Mouse (Mus musculus): Measurements from ENCODE around the gene Pmepa1.
A peak's percentile ranks its signal among the peaks of the same experiment; 100 is the strongest.

The Pmepa1 gene

GRCm38 (mm10) chr2:173276409-173276808 lies at the start of gene Pmepa1:
Gene Pmepa1 (minus strand): TSS chr2:173276533.
- peak; percentile 92 for DNase-seq

- no peak for DNase-seq
Observed at GRCm38 (mm10) chr2:173321754-173322153, 45.4 kb upstream of the Pmepa1 start.

GRCm38 (mm10) chr2:173321194-173321593 lies 44.9 kb upstream of the Pmepa1 start:
- DNase-seq: no peak

DNA sequence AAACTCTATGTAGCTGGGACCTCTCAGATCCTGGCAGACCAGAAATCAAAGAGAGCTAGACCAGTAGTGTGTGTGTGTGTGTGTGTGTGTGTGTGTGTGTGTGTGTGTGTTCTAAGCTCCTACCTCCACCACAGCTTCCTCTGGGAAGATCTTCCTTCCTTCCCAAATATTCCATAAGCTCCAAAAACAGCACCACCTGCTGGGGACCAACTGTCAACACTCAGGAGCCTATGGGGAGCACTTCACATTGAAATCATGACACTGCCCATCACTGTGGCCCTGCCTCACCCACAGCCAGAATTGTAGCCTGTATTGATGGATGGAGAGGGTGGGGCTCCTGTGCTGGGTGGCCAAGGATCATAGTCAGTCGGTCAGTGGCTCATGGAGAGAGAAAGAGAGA lies 38.0 kb upstream of the Pmepa1 start:
- no peak for DNase-seq

DNA sequence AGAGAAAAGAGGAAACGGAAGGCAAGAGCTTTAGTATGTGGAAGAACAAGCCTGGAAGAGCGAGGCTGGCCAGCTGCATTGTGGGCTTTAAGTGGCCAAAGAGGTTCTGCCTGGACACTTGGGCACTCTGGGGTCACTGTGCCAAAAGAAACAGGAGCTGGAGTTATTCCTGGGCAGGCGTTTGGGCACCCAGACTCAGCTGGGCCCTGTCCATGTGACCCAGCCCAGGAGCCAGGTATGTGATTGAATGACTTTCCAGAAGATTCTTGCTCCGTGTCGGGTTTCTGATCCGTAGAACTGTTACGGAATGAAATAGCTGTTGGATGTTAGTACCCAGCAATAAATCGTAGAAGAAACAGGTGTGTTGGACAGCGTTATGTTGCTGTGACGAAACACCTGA lies 32.2 kb upstream of the Pmepa1 start:
- DNase-seq: no peak

- DNase-seq: no peak
Observed at GRCm38 (mm10) chr2:173307984-173308383, 31.7 kb upstream of the Pmepa1 start.

DNA sequence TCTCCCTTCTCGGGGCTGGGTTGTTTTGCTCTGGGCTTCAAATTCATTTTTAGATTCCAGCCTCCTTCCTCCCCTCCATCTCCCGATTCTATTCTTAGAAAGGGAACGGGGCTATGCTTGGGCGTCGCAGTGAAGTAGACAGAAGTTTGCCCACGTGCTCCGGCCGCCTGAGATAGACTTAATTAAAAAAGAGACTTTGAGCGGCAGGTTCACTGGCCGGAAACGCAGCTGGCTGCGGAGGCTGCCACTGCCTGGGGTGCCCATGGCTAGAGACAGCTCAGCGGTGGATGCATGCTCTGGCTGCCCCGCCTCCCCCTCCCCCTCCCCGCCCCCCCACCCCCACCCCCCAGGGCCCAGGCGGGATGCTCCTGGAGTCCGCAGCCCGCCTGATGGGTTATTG lies 31.2 kb upstream of the Pmepa1 start:
- DNase-seq: peak; percentile 70

- DNase-seq: peak; percentile 53
Observed at GRCm38 (mm10) chr2:173306734-173307525, 30.6 kb upstream of the Pmepa1 start.

- DNase-seq: no peak
Observed at GRCm38 (mm10) chr2:173305011-173305410, 28.7 kb upstream of the Pmepa1 start.

DNA sequence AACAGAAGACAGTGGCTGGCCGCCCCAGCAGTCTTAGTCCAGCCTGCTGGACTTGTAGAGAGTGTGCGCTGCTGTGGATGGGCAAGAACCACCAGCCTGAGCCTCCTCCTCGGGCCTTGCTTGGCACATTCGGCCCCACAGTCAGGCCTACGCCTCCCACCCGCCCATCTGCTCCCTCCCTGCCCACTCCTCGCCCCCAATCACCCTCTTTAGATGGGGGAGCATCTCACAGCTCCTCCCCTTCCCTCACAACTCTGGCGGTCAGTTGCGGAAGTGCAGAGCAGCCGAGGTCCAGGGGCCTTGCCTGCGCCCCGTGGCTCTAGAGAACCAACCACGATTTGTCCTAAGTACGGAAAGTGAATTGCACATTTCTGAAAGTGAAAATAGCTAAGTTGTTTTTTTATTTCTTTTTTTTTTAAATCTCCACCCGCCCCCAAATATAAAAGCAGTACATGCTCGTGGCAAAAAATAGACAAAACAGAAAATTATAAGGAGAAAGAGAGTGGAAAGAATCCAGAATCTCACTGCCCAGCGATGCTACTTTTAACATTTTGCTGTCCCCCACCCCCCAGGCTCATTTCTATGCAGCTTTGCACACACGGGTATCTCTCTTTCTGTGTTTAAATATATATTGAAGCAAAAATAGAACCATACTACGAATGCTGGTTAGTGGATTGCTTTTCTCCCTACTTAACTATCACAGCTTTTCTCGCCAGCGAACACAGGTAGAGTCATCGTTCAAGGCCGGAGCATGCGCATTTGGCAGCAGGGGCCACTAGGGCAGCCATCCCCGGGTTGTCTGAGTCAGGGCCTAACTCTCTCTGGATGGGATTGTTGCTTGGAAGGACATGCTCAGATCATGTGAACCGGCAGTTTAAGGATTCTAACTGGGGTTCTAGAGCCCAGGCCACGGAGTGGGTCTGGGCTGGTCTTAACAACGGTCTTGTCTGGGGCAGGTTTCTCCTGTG lies 24.6 kb upstream of the Pmepa1 start:
- DNase-seq: no peak

- DNase-seq: no peak
Observed at GRCm38 (mm10) chr2:173296408-173296807, 20.1 kb upstream of the Pmepa1 start.

GRCm38 (mm10) chr2:173293042-173293441 lies 16.7 kb upstream of the Pmepa1 start:
- DNase-seq: no peak

DNA sequence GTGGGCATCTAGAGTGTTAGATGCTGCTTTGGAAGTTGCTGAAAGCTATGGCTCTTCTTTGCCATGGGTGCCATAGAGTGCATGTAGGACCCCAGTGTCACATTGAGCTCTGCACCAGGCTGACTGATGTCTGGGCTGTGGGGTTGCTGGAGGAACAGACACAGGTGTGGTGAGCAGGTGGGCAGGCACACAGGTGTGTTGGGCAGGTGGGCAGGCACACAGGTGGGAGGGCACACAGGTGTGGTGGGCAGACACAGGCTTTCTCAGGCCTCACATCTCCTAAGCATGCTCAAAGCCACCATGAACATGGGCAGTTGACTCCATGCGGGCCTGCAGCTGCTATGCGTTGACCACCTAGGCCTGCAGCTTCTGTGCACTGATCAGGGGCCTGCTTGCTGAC lies 16.2 kb upstream of the Pmepa1 start:
- no peak for DNase-seq

- DNase-seq: no peak
Observed at GRCm38 (mm10) chr2:173290981-173291380, 14.6 kb upstream of the Pmepa1 start.

DNA sequence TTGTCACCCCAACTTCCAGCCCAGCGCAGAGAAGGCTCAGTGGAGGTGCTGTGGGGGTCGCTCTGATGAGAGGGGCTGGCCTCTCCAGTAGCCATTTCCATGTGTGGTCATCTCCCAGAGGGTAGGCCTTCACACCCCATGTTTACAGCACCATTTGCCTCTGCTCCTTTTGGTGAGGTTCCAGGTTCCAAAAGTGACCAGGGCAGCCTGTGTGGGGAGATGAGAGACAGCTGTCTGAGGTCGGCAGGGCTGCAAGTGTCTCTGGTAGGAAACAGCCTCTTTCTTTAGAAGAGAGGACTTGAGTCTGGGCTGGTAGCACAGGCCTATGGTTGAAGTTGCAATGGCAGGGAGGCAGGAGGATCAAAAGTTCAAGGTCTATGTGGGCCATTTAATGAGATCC lies 13.6 kb upstream of the Pmepa1 start:
- DNase-seq: no peak

DNA sequence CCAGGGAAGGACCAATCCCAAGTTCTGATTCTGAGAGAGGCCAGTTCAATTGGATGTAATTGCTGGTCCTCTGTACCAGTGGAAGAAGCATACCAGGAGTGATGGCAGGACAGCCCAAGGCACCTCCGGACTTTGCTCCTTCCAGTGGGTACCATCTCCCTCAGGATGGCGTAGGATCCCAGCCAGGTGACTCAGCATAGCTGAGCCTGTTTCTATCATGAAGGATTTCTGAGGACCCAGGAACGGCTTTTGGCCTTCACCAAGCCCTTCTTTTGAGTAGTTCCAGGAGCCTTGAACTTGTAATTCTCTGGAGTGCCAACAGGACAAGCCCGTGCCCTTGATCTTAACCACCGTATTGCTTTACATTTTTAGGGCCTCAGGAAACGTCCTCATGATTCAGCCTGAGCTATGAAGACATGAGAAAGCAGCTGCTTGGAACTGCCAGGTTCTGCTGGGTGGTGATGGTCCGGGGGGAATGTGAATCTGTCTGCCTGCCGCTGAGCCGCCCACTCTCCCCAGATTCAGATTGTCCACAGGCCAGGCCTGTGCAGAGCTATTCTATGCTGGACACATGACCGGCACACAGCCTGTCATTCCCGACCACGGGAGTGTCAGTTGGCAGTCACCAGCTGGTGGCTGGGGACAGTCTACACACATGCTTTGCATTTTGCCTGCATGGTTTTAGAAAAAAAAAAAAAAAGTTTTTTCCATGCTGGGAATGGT lies 9.6 kb upstream of the Pmepa1 start:
- DNase-seq: no peak

DNA sequence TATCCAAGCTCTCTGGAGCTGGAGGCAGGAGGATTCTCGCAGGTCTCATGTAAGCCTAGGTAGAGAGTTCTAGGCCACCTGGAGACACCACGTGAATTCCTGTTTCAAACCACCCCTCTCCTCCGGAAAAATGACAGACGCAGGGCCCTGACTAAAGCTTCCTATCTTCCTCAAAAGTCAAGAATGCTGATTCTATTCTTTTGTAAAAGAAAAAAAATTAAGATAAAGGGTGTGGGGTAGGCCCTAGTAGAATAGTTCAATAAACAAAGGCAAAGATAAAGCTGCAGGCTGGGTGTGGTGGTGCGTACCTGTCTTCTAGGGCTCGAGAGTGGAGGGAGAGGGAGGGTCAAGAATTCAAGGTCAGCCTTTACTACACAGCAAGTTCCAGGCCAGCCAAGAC lies 8.4 kb upstream of the Pmepa1 start:
- no peak for DNase-seq

GRCm38 (mm10) chr2:173282191-173282590 lies 5.9 kb upstream of the Pmepa1 start:
- no peak for DNase-seq

DNA sequence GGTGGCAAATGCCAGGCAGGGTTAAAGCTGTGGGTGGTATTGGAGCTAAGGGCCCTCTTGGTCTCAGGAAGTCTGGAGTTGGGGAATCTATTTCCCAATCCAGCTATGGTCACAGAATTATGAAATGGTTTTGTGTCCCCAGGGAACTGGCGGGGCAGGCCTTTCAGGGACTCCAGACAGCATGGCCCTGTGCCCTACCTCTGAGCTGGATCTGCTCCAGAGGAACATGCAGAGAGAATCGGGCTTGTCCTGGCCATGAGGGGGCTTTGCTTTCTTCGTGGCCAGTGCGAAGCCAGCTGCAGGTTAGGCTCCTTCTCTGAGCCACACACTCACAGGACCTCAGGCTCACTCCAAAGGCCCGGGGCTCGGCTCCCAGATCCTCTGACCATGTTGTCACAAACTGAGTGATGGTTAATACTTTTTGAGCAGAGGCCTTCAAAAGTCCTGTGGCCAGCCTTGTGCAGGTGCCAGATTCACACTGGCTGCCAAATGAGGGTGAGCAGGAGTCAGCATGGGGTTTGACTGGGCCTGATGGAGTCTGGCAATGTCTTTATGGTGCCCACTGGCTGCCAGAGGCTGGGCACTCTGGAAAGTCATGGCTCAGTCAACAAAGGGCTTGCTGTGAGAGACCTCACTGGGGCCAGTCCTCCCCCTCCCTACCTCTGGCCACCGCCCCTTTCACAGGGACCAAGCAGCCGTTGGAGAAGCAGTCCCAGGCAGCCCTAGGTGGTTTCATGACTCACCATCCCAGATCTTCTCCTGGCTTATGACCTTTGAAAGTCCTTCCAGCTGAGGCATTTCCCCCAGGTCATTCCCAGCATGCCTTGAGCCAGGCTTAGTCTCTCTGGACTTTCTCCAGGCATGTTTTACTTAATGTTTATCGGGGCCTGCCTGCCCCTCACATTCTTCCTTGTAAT lies 4.9 kb upstream of the Pmepa1 start:
- peak; percentile 64 for DNase-seq

DNA sequence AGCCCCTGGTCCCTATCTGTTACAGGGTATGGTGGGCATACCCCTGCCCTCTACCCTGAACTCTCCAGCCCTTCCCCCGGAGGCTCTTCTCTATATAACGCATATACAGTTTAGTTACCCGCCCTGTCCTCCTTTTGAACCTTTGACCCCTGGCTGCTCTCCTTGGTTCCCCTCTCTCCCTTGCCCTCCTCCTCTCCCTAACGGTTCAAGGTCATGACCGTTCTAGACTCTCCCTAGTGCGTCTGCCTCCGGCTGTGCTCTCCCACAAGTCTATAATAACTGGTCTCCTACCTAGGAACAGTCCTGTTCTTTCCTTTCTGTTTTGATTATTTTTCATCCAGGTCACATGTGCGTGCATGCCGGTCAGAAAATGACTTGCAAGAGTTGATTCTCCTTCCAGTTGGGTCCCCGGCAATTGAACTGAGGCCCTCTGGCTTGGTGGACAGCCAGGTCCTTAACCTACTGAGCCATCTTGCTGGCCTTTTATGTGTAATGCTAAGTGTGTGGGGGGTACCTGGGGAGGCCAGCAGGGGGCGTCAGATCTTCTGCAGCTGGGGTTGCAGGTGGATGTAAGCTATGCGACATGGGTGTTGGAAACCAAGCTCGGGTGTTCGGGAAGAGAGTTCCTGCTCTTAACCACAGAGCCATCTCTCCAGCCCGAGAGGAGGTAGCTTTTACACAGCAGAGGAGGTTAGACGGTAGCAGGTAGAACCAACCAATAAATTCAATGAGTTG lies 2.7 kb upstream of the Pmepa1 start:
- no peak for DNase-seq

DNA sequence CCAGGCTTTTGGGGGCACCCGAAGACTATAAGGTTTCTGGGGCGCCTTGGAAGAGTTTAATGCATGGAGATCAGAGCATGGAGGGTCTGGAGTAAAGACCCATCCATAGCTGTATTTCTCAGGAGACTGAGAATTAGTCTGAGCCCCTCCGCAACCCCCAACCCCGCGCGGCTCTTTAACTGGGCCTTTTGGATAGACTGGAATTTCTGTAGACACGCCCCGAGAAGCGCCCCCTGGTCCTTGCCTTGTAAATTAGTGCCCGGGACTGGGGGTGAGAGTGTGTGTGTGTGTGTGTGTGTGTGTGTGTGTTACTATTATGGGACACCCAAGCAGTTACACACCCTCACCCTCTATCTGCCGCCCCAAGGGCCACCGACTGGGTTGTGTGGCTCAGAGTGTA lies 526 bp upstream of the Pmepa1 start:
- no peak for DNase-seq
